Mouse (Mus musculus) forelimb bud, embryonic 11.5 days (tissue): Measurements from ENCODE around the gene Hist1h3d.
A peak's percentile ranks its signal among the peaks of the same experiment; 100 is the strongest.

ENCODE experiments used
- DNase-seq: peaks from one replicate; pipeline ENCODE4 v3.0.0-alpha.2; 2012; ENCODE audit warnings: low read depth, low spot score

Gene Hist1h3d

GRCm38 (mm10) chr13:23621532-23622174 lies 46.1 kb downstream of the Hist1h3d start:
- DNase-seq: peak; percentile 83

DNA sequence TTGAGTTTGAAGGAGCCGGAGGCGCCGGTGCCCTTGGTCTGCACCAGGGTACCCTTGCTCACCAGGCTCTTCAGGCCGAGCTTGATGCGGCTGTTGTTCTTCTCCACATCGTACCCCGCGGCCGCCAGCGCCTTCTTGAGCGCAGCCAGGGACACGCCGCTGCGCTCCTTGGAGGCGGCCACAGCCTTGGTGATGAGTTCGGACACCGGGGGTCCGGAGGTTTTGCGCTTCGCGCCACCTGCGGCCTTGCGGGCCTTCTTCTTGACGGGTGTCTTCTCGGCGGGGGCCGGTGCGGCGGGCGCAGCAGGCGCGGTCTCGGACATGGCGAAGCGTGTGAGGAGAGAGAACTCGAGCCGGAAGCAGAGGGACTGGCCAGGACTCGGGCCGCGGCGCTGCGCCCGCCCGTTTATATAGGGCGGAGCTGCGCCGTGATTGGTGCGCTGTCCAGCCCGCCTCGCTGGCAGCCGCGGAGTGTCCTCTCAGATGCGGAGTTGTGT lies 46.7 kb downstream of the Hist1h3d start, which contains the start of gene Hist1h1e:
TSS of gene Hist1h1e (minus strand) at position 384 of the 497 bp plus-strand sequence.
- DNase-seq: peak; percentile 92

DNA sequence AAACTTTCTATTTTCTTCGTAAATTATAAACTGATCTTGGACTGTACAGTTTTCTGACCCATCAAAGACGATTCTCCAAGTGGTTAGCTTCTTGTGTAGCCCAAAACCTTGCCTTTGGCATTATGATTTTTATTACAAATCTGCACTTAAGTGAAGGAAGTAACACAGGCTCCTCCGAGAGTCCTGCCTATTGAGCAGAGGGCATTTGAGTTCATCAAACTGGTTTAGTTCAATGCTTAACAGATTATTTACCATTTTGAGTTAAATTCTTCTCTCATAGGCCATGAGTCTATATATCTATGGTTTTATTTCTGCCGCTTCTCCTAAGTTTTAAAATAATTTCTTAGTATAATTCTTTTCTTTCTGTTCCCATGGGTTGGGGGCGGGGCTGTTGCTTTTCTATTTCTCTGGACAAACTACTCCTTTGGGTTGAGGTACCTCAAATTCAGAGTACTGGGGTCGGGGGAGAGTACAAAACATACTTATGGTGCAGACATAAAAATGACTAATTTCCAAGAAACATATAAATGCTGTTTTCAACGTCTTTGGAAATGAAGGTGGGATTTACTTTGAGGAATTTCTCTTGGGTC lies 47.4 kb downstream of the Hist1h3d start:
- no peak for DNase-seq
